Mouse (Mus musculus): ENCODE measurements around the gene Faap24.

- no peak for TF ChIP-seq CTCF (IDR thresholded peaks at IDR 0.05; ENCODE audit: borderline replicate concordance, extremely low read depth, insufficient read depth, insufficient read length)
- no peak for TF ChIP-seq POLR2A (IDR thresholded peaks at IDR 0.05; ENCODE audit: borderline replicate concordance, extremely low read depth, insufficient read depth, insufficient read length, poor library complexity, severe bottlenecking)
Observed at GRCm38 (mm10) chr7:35347918-35348700, 48.5 kb downstream of the Faap24 start.

Measured in brain, embryonic 14.5 days (tissue).